Mouse (Mus musculus) testis, postnatal 14 days (tissue): ENCODE results near the gene Mapkbp1.
A peak's percentile ranks its signal among the peaks of the same experiment; 100 is the strongest.

Experiments
- DNase-seq: peaks from one replicate; pipeline ENCODE4 v3.0.0; 2021; ENCODE audit warnings: low spot score

Mapkbp1 gene

GRCm38 (mm10) chr2:119972537-119972879, at the start of gene Mapkbp1:
Gene Mapkbp1, plus strand, starts transcription at chr2:119972699.
- no peak for DNase-seq

- no peak for DNase-seq
Measured at GRCm38 (mm10) chr2:119970571-119970970, 1.9 kb upstream of the Mapkbp1 start.

GRCm38 (mm10) chr2:119971316-119971715, 1.2 kb upstream of the Mapkbp1 start:
- DNase-seq = no peak

- DNase-seq = peak; percentile 96
Measured at GRCm38 (mm10) chr2:119971837-119972536, 512 bp upstream of the Mapkbp1 start.

- DNase-seq = no peak
Measured at GRCm38 (mm10) chr2:119980343-119980986, 8.0 kb downstream of the Mapkbp1 start.

- no peak for DNase-seq
Measured at GRCm38 (mm10) chr2:119981631-119982030, 9.1 kb downstream of the Mapkbp1 start.

- no peak for DNase-seq
Measured at GRCm38 (mm10) chr2:119985871-119986270, 13.4 kb downstream of the Mapkbp1 start.

GRCm38 (mm10) chr2:119986369-119986768, 13.9 kb downstream of the Mapkbp1 start:
- DNase-seq = no peak

GRCm38 (mm10) chr2:119987441-119987840, 14.9 kb downstream of the Mapkbp1 start:
- no peak for DNase-seq

GRCm38 (mm10) chr2:119988952-119989351, 16.5 kb downstream of the Mapkbp1 start:
- no peak for DNase-seq

- DNase-seq = no peak
Measured at GRCm38 (mm10) chr2:119990881-119991280, 18.4 kb downstream of the Mapkbp1 start.

GRCm38 (mm10) chr2:119992349-119992748, 19.9 kb downstream of the Mapkbp1 start:
- no peak for DNase-seq

- DNase-seq = no peak
Measured at GRCm38 (mm10) chr2:119993515-119993914, 21.0 kb downstream of the Mapkbp1 start.

- no peak for DNase-seq
Measured at GRCm38 (mm10) chr2:119994839-119995238, 22.3 kb downstream of the Mapkbp1 start.

GRCm38 (mm10) chr2:119995391-119996281, 23.1 kb downstream of the Mapkbp1 start:
- no peak for DNase-seq

- DNase-seq = no peak
Measured at GRCm38 (mm10) chr2:119997354-119997753, 24.9 kb downstream of the Mapkbp1 start.

- no peak for DNase-seq
Measured at GRCm38 (mm10) chr2:119999731-120000130, 27.2 kb downstream of the Mapkbp1 start.

GRCm38 (mm10) chr2:120000882-120001584, 28.5 kb downstream of the Mapkbp1 start:
- DNase-seq = no peak

- DNase-seq = peak; percentile 51
Measured at GRCm38 (mm10) chr2:120001956-120002355, 29.5 kb downstream of the Mapkbp1 start.

- DNase-seq = no peak
Measured at GRCm38 (mm10) chr2:120003970-120004369, 31.5 kb downstream of the Mapkbp1 start.

GRCm38 (mm10) chr2:120006696-120007095, 34.2 kb downstream of the Mapkbp1 start:
- no peak for DNase-seq

- no peak for DNase-seq
Measured at GRCm38 (mm10) chr2:120007680-120008210, 35.2 kb downstream of the Mapkbp1 start.
